Mouse (Mus musculus) adrenal gland (tissue): ENCODE measurements at regions not wholly inside any gene's neighbourhood (a gene's known extent, or its start where the extent isn't known, plus 50 kb on each side); places are given as distances from the start of the nearest gene placed in this dataset.

ENCODE experiments used
- intact Hi-C: fragments of 180-260 bp; cut with DNase I; formaldehyde crosslinking; loops from one replicate; pipeline ENCODE4 v1.15.1; 2025

DNA sequence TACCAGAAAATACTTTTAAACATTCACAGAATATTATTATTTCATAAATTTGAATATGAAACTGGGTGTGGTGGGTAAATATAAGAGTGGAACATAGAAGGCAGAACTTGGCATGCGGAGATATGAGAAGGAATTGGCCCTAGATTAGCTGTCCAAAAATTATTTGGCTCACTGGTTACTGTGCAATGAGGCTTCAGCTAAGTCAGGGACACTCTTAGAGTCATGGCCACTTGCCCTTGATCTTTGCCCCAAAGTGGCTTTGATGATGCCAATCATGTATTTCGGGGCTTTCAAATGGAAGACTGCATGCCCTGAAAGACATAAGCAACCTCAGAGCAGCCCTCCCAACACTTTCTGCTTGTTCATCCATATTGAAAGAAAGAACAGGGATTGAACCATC lies 76.9 kb downstream of the Pxdc1 start:
- intact Hi-C loops = no loop called here

DNA sequence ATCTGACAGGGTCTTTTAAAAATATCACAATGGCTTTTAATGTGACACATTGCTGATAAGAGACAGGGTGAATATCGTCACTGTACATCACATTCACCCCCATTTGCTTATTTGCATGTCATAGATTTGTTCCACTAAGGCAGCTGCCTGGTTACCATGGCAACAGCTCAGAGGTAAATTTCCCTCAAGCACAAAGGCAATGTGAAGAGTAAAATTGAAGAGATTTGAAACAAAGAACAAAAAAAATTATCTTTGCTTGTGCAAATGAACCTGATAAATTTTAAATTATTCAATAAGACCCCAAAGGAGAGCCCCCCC lies 77.3 kb downstream of the Pxdc1 start:
- intact Hi-C loops = no loop called here

DNA sequence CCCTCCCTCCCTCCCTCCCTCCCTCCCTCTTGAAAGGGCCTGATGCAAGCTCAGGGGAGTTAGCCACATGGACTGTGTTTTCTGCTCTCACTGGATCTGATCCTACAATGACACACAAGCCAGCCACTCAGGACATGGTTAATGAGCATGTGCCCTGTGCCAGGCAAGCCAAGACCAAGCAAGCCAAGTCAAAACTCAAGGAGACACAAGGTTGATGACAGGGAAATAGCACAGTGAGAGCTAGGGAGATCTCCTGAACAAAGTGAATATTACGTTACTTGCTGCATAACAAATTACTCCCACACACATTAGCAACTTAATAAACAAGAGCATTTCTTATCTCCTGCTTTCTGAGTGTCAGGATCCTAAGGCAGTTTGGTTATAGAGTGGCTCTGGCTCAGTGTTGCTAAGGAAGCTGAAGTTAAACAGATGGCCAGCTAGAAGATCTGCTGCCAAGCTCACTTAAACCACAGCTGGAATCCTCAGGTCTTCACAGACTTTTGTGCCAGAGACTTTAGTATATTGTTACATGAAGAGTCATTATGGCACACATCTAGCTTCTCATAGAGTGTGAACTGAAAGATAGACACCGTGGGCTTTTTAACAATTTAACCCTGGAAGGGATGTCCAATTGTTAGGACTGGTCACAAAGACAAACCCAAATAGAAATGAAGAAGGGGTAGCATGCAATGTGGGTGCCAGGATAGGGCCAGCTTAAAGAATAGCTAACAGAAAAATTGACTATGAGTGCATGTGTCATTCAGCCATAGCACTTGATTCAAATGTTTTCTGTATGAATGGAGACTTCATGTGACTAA lies 77.9 kb downstream of the Pxdc1 start:
- intact Hi-C loops = no loop called here

DNA sequence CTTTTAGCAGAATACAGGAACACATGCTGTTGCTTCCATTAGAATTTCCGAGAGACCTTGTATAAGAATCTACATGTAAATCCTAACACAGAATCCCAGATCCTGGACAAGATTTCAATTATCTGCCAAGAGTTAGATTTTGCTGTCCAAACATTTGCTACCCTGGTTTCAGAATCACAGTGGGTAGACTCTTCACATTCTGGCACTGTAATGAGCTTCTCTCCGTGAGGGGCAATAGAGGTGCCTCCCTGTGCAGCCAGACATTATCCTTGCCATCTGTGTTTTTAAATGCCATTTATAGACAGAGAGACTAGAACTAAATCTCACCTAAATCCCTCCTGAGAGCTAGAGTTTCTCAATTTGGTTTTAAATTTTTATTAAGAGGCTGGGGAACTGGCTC lies 84.0 kb downstream of the Pxdc1 start:
- intact Hi-C loops = no loop called here

DNA sequence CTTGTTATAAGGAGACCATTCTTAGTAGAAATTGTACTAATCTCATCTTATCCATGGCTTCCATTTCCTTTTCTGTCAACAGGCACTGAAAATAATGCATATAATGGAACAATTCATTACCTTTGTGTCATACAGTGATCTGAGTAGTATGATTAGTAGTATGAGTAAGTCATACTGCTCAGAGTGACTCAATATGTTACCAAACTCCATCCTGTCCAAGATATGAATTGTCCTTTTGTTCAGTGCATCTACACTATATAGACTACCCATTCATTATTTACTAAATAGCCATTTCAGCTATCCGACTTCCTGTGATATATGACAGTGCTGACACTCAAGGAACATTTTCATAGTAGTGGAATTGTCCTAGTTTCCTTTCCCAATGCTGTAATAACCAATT lies 86.6 kb downstream of the Pxdc1 start:
- intact Hi-C loops = no loop called here

DNA sequence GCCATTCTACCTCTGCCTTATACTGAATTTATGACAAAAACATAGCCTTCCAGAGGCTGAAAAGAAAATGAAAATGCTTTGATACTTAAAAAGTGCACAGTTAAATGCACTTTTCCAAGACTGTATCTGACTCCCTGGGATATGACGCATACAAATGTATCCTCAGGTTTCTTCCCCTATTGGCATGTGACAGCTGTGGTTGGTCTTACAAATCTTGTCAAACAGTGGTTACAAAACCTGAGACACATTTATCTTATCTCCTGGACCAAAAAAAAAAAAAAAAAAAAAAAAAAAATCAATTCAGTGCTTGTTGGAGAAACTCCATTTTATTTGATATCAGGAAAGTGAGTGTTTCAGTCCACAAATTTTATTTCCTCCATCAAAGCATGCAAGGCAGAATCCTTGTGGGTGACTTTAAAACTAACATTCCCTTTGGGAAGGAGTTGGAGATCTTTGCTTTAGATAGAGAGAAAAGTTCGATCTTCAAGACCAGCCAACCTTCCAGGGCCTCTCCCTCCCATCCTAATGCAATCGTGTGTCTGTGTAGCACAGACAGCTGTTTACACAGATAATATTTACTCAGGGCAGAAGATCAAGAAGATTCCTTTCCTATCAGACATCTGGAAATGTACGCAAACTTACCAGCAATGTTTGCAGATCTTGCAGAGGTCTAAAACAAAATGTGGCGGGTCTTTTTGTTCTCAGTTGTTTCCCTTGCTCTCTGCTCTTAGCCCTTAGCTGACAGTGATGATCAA lies 103.0 kb downstream of the Pxdc1 start:
- intact Hi-C loops = no loop called here

DNA sequence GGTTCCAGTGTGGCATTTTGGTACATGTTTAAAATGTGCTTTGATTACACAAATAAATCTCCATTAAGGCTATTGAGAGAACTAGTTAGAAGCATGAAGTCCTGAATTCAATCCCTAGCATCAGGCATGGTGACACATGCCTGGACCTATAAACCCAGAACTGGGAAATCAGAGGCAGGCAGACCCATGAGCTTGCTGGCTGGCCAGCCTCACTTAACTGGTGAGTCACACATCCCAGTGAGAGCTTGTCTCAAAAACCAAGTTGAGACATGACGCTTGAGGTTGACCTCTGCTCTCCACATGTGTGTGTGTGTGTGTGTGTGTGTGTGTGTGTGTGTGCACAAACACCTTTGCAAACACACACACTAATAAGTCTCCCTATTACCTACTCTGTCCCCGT lies 112.6 kb downstream of the Pxdc1 start:
- intact Hi-C loops = no loop called here

DNA sequence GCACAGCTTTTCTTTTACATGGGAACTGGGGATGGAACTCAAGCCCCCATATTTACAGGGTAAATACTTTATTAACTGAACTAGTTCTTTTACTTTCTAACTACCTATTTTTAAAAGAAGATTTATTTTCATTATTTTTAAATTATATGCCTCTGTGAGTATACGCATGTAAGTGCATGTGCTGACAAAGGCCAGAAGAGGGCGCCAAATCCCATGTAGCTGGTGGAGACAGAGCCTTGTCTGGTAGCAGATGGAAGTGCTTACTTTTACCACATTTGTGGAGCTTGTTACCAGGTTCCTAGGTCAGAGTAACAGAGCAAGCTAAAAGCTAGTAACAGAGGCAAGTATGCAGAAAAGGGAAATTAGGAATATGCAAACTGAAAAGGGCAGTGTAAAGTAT lies 119.4 kb downstream of the Pxdc1 start:
- intact Hi-C loops = no loop called here

DNA sequence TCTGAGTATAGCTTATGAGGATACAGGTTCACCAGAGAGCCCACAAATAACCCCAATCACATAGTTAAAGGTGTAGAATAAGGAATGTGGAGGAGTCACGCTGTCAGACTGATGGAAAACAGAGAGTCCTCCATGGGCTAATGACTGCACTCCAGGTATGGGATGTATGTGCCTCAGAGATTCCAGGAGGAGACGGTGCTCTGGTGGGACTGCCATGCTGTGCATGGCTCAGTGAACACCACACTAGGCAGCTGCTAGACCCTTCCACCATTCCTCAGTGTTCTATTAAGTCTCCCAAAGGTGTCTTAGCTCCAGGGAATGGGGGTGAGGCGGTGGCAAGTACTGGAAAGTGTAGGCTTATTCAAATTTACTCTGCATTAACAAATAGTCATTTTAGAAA lies 142.0 kb downstream of the Pxdc1 start:
- intact Hi-C loops = no loop called here

DNA sequence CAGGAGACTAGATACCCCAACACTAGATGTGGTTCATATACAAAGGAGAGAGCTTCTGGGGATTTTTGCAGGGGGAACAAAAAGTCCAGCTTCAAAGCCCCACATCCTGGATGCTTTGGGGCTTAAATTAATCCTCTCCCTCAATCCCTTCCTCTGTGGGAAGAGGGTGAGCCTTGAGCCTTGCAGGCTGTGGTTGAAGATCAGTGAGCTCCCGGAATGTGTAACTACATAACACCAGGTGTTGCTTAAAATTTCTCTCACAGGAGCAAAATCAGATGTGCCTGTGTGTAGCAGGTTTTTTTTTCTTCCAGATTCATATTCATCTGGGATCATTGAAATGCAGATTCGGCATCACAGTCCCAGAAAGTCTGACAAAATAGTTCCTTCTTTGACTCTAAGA lies 146.1 kb downstream of the Pxdc1 start:
- intact Hi-C loops = no loop called here

DNA sequence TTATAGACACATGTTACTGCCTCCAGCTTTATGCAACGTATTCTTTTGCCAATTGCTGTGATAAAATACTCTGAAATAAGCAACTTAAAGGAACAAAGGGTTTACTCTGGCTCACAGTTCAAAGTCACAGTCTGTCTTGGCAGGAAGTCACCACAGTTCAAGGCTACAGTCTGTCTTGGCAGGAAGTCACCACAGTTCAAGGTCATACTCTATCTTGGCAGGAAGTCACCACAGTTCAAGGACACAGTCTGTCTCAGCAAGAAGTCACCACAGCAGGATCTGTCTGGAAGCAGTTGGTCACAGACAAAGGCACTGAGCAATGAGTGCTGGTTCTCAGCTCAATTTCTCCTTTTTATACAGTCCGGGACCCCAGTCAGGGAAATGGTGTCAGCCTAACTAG lies 147.4 kb downstream of the Pxdc1 start:
- intact Hi-C loops = no loop called here

DNA sequence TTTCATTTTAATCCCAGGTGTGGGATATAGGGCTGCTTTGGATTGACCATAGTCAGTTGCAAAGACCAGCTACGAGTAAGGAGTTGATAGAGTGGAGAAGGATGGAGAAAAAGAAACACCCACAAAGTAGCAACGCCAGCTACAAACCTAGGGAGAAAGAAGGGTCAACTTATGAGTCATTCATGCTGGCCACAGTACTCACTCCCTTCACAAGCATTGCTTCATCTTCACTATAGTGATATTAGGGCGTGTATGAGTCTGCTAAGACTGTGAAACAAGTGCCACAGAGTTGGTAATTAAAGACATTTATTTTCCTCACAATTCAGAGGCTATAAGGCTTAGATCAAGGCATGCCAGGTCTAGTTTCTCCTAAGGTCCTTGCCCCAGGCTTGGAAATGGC lies 148.4 kb downstream of the Pxdc1 start:
- intact Hi-C loops = no loop called here

DNA sequence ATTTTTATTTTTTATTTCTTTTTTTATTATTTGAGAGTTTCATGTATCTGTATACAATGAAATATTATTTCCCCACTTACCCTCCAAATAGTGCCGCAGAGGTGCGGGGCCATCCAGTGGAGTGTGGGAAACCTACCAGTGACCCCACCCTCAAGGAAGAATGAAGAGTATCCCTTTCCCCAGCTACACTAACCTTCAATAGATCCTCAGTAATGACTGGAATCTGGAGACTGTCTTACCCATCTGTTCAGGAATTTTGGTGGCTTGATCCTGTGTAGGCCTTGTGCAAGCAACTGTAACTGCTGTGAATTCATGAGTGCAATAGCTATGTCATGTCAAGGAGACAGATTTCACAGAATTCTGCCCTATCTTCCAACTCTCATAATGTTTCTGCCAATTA lies 153.9 kb upstream of the Slc22a23 start:
- intact Hi-C loops = no loop called here

DNA sequence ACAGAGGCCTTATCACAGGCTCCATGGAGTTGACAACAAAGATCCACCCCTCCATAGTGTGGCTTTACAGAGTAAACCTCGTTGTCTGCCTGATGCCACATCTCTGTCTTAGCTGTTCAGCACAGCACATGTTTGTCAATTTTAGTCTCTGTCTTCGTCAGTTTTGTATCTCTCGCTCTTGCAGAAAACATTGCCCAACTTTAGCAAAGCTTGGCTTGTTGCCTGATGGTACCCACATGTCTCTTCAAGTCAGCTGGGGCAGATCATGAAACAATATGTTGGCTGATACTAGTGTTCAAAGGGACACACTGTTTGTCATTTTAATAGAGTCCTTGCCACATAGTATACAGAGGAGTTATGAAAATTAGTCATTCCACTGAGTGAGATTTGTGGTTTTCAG lies 152.7 kb upstream of the Slc22a23 start:
- intact Hi-C loops = no loop called here

DNA sequence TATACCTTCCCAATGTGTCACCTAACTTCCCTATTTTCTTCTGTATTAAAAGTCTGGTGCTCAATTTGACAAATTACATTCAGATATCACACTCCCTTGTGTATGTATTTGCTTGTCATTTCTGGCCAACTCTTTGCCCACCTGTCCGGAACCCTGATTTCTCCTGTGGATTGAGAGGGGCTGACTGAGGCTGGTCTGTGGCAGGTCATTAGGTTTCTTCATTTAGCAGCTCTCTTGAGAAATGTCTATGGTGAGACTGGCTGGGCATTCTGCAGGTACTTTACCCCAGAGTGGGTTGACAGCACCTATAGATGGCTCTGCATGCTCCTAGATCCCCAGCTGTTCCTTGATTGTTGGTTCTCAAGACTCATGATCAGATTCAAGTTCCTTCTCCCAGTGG lies 139.8 kb upstream of the Slc22a23 start:
- intact Hi-C loops = no loop called here

DNA sequence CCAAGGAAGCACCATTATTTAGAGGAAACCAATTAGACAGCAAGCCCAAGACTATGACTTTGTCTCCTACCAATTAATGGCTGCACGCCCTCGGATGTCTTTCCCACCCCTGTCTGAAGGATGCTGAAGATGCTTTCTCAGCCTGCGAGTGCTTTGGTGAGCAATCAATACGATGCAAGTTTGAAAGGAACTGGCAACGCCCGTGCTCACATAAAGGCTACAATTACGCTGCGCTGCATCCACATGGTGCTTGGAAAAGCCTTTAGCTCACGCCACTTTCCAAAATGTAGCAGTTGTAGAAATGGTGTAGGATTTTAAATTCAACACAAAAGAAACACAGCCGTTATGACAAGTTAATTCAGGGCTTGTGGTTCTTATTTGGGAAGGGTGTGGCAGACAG lies 136.5 kb upstream of the Slc22a23 start:
- intact Hi-C loops = no loop called here

DNA sequence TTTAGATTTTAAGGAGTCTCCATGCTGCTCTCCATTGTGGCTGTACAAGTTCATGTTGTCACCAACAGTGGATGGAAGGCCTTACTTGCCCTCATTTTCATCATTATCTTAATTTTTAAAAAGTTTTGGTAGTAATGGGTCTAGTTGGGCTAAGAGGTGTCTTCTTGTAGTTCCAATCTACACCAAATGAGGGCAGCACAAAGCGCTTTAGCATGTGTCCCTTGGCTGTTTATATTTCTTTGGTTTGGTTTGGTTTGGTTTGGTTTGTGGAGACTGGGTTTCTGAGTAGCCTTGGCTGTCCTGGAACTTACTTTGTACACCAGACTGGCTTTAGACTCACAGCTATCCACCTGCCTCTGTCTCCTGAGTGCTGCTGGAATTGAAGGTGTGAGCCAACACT lies 125.4 kb upstream of the Slc22a23 start:
- intact Hi-C loops = no loop called here

DNA sequence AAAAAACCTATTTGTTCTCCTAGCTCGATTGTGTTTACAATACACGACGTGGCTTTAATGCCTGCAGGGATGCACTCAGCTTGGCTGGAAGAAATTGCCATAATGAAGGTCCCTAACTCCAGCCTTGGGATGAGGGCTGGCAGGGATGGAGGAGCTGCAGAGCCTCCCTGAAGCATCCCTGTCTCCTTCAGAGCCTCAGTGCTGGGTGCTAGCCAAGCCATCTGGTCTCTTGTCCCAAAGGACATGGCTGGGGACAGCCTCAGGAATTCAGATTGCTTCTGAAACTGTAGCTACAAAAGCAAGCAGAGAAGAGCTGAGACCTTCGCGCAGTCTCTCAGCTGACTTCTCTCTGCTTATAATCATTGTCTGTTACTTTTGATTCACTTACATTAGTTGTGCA lies 124.6 kb upstream of the Slc22a23 start:
- intact Hi-C loops = loop anchor here (10.0 kb wide), 1 partner anchor 285 kb away; no protein-coding TSS in a partner anchor

DNA sequence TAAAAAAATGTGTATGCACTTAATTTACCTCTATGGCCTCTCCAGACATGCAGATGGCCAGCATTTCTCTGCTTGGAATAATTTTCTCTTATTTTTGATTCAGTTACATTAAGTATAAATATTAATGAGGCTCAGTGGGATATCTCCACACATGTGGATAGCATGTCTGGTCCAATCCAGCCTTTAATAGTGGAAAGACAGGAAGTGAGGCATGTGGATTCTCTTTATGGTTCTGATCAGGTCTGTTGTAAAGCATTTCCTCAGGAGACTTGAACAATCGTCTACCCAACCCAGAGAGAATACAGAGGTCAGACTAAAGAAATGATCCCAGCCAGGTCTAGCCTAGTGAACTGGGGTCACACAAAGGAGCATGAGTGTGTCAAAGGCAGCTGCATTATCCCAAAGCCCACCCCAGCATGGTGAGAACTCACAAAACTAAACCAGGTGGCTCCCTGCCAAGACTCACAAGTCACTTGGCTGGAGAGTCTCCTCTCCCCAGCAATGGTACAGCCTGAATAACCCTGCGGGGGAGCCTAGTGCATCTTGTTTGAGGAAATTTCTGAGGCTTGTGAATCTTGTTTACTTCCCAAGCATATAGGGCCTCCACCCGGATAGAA lies 123.3 kb upstream of the Slc22a23 start:
- intact Hi-C loops = loop anchor here (10.0 kb wide), 1 partner anchor 283 kb away; no protein-coding TSS in a partner anchor

DNA sequence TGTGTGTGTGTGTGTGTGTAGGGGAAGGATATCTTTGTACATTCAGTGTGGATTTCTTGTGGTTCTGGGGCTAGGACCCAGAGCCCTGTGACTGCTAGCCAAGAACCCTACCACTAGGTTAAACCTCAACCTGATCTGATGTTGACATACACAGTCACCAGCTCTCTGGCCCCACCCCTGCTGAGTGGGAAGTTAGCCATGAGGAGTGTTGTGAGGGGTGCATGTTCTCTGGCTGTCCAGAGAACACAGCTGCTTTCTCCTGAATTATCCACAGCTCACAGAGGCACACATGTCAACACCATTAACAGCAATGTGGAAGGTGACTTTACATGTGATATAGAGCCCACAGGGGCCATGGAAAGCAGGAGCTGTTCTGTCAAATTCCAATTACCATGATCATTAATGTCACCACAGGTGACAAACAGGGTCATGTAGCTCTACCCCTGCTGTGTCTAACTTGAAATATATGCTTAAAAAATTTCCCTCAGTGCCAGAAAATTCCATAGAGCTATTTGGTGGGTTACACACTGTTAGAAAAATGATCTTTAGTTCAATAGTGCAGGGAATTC lies 121.0 kb upstream of the Slc22a23 start:
- intact Hi-C loops = loop anchor here (10.0 kb wide), 1 partner anchor 281 kb away; no protein-coding TSS in a partner anchor

DNA sequence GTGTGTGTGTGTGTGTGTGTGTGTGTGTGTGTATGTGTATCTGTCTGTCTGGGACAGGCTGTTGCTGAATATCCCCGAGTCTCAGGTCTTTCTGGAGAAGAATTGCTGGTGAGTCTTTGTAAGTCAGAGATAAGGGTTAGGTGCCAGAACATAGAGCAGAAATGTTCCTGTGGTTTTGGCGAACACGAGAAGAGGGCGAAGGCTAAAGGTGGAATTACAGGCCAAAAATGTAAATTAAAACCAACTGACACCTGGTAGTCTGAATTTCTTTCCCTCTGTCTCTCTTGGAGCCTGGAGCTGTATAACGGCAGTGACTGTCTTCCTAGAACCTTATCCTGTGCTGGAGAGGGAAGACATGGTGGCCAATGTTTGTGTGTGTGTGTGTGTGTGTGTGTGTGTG lies 120.5 kb upstream of the Slc22a23 start:
- intact Hi-C loops = loop anchor here (10.0 kb wide), 1 partner anchor 281 kb away; no protein-coding TSS in a partner anchor

DNA sequence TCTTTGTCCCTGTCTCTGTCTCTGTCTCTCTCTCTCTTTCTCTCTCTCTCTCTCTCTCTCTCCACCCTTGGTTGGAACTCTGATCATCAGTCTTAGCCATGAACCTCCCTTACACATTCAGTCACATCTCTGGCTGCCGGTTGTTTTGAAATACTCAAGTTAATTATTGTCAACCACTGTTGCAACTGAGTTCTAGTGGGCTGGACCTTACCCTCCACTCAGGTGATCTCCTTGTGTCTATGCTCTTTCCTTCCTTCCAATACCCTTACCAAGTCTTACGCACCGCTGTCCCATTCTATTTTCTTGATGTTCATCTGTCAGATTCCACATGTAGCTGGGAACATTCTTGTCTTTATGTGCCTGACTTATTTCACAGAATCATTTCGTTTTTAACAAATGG lies 119.2 kb upstream of the Slc22a23 start:
- intact Hi-C loops = loop anchor here (10.0 kb wide), 1 partner anchor 279 kb away; no protein-coding TSS in a partner anchor
